Mouse (Mus musculus): ENCODE data around the gene Ash1l. TPM values are rescaled to one million over a fixed set of nuclear protein-coding genes. Genes with fewer than 3 reads are reported as not detected.

Ash1l gene
- polyA plus RNA-seq (2012; rRNA removed), result 32.6 and 32.8 TPM in 2 replicates

DNA sequence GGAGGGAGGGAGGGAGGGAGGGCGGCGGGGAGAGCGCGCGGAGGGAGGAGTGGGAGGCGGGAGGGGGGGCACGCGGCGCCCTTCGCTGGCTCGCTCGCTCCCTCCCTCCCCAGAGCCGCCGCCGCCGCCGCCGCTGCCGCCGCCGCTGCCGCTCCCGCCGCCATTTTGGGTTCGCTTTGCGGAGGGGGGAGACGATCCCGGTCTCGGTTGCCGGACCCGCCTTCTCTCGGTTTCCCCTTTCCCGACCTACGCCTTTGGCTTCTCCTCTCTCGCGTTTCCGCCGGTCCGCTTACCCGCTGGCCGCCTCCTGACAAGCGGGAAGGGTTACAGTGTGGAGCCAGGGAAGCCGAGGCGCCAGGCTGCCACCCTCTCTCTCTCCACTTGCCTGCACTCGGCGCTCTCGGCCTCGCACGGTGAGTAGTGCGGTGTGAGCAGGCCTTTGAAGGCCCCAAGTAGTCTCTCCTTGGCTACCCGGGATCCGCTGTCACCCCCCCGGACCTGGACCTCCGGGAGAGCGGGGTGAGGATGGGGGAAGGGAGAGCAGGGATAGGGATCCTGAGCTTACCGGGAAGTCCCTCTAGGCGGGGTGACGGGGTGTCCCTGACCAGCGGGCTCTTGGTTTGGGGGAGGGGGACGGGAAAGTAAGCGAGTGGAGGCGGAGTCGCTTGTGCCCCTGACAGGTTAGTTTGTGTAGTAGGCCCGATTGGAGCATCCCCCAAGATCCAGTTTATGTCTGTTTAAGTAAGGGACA, at the start of gene Ash1l, which contains the start of gene Dap3:
Gene Ash1l (plus strand): TSS at position 47 of the 751 bp plus-strand sequence.
Gene Dap3 (minus strand): TSS at position 606 of the 751 bp plus-strand sequence.
- Histone ChIP-seq H3K27ac (ENCODE audit: insufficient read depth, low read length) (peak within 1 kb of the TSS; percentile 100), H3K4me1 (ENCODE audit: control insufficient read depth, insufficient read depth, low read length) (no peaks in the 10 kb centered on the region), H3K4me3 (ENCODE audit: insufficient read depth, low read length) (peak within 1 kb of the TSS; percentile 97)
- TF ChIP-seq POLR2A (IDR thresholded peaks at IDR 0.05; ENCODE audit: extremely low read depth, insufficient read depth, low read length), result no peak
- 0 out of 2 replicates have a peak, but pooled peaks have one; percentile 8 for TF ChIP-seq CTCF (IDR thresholded peaks at IDR 0.05; ENCODE audit: extremely low read depth, insufficient read depth, low read length)

DNA sequence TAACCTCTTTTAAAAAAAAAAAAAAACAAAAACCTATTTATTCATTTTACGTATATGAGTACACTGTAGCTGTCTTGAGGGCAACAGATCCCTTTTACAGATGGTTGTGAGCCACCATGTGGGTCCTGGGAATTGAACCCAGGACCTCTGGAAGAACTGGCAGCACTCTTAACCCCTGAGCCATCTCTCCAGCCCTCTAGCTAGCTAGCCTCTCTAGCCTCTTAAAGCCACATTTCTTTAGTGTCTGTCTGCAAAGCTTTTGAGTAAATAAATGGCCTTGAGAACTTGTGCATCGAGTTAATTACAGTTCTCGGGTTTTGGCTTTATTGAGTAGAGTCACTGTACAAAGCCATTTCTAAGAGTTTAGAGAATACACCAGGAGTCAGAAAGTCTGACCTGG, 45.6 kb upstream of the Ash1l start:
- no peaks in the 10 kb centered on the region; the same call in none of the 2 replicates for H3K4me1 ChIP-seq (ENCODE audit: control insufficient read depth, insufficient read depth, low read length)
- H3K4me3 ChIP-seq (ENCODE audit: insufficient read depth, low read length), result no peak overlapping the region
- TF ChIP-seq CTCF (IDR thresholded peaks at IDR 0.05; ENCODE audit: extremely low read depth, insufficient read depth, low read length), result no peak
- no peak for TF ChIP-seq POLR2A (IDR thresholded peaks at IDR 0.05; ENCODE audit: extremely low read depth, insufficient read depth, low read length)
- no peak overlapping the region for H3K27ac ChIP-seq (ENCODE audit: insufficient read depth, low read length)

DNA sequence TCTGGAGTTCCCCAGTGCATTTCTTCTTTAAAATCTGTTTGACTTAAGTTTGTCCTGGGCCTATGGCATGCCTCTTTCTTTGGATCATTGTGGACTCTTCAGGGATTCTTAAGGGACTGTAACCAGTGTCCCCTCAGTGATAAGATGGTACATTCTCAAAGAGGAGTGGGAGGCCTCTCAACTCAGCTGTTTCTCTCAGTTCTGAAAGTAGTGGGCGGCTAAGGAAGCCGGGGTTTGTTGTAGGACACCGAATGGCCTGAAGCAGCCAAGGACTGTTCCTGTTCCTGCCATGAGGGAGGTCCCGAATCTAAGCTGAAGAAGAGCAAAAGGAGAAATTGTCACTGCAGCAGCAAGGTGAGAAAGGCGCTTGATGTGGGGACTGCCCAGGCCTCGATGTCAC, 45.2 kb upstream of the Ash1l start:
- Histone ChIP-seq H3K4me3 (ENCODE audit: insufficient read depth, low read length) (no peak overlapping the region), H3K27ac (ENCODE audit: insufficient read depth, low read length) (no peak overlapping the region), H3K4me1 (ENCODE audit: control insufficient read depth, insufficient read depth, low read length) (no peaks in the 10 kb centered on the region; the same call in none of the 2 replicates)
- TF ChIP-seq POLR2A (IDR thresholded peaks at IDR 0.05; ENCODE audit: extremely low read depth, insufficient read depth, low read length), result no peak
- TF ChIP-seq CTCF (IDR thresholded peaks at IDR 0.05; ENCODE audit: extremely low read depth, insufficient read depth, low read length), result no peak

DNA sequence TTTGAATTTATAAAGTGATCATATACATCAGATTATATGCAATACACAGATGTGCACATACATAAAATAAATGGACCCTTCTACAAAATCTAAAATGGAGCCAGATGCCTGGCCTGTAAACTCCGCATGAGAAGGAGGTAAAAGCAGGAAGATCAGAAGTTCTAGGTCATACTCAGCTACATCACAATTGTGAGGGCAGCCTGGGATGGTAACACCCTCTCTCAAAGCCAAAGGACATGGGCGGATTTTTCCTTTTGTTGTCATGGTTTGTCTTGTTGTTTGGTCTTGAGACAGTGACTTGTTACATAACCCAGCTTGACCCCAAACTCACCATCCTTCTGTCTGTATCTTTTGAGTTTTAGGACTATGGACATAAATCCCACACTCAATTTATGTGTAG, 44.7 kb upstream of the Ash1l start:
- H3K4me3 ChIP-seq (ENCODE audit: insufficient read depth, low read length), result no peak overlapping the region
- no peak for TF ChIP-seq POLR2A (IDR thresholded peaks at IDR 0.05; ENCODE audit: extremely low read depth, insufficient read depth, low read length)
- no peak for TF ChIP-seq CTCF (IDR thresholded peaks at IDR 0.05; ENCODE audit: extremely low read depth, insufficient read depth, low read length)
- no peaks in the 10 kb centered on the region; the same call in none of the 2 replicates for H3K4me1 ChIP-seq (ENCODE audit: control insufficient read depth, insufficient read depth, low read length)
- no peak overlapping the region for H3K27ac ChIP-seq (ENCODE audit: insufficient read depth, low read length)

DNA sequence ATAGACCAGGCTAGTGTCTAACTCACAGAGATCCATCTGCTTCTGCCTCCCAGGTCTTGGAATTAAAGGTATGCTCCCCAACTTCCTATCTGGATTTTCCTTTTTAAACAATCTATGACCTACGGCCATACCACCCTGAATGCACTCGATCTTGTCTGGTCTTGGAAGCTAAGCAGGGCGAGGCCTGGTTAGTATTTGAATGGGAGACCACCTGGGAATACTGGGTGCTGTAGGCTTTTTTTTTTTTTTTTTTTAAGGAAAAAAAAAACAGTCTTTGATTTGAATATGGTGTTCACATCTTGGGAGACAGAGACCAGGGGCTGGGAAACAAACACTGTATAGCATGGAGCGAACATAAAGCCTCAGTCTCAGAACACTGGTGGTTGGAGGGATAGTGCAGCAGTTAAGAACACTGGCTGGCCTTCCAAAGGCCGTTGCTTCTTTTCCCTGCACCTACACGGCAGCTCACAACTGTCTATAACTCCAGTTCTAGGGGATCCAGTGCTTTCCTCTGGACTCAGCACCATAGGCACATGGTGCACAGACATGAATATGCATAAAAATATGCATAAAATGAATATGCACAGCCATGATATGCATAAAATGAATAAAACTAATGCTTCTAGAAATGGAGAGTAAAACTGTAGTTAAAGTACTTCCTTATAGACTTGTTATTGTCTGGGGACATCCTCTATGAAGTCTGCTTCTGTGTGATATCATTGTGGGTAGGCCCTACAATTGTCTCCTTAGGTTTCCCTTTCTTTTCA, 43.8 kb upstream of the Ash1l start:
- Histone ChIP-seq H3K27ac (ENCODE audit: insufficient read depth, low read length) (no peak overlapping the region), H3K4me3 (ENCODE audit: insufficient read depth, low read length) (no peak overlapping the region), H3K4me1 (ENCODE audit: control insufficient read depth, insufficient read depth, low read length) (no peaks in the 10 kb centered on the region; the same call in 1 of the 2 replicates)
- TF ChIP-seq CTCF (IDR thresholded peaks at IDR 0.05; ENCODE audit: extremely low read depth, insufficient read depth, low read length), result no peak
- no peak for TF ChIP-seq POLR2A (IDR thresholded peaks at IDR 0.05; ENCODE audit: extremely low read depth, insufficient read depth, low read length)

DNA sequence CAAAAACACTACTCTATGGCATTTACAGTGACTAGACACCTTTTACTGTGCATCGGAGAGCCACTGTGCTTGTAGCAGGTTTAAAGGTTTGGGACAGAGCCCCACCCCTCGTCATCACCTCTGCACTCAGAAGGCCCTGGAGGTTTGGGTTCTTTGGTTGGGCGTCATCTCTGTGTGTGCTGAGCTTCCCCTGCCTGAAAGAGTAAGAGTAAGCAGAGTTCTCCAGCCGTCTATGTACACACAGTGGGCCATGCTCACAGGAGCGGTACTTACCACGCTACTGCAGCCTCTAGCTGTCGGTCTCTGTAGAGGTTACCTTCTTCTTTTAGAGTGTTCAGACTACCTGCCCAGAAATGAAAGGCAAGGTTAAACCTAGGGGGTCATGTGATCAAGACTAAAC, 37.8 kb upstream of the Ash1l start:
- Histone ChIP-seq H3K27ac (ENCODE audit: insufficient read depth, low read length) (no peak overlapping the region), H3K4me1 (ENCODE audit: control insufficient read depth, insufficient read depth, low read length) (no peaks in the 10 kb centered on the region; the same call in 1 of the 2 replicates), H3K4me3 (ENCODE audit: insufficient read depth, low read length) (no peak overlapping the region)
- TF ChIP-seq POLR2A (IDR thresholded peaks at IDR 0.05; ENCODE audit: extremely low read depth, insufficient read depth, low read length) (no peak), CTCF (IDR thresholded peaks at IDR 0.05; ENCODE audit: extremely low read depth, insufficient read depth, low read length) (no peak)

DNA sequence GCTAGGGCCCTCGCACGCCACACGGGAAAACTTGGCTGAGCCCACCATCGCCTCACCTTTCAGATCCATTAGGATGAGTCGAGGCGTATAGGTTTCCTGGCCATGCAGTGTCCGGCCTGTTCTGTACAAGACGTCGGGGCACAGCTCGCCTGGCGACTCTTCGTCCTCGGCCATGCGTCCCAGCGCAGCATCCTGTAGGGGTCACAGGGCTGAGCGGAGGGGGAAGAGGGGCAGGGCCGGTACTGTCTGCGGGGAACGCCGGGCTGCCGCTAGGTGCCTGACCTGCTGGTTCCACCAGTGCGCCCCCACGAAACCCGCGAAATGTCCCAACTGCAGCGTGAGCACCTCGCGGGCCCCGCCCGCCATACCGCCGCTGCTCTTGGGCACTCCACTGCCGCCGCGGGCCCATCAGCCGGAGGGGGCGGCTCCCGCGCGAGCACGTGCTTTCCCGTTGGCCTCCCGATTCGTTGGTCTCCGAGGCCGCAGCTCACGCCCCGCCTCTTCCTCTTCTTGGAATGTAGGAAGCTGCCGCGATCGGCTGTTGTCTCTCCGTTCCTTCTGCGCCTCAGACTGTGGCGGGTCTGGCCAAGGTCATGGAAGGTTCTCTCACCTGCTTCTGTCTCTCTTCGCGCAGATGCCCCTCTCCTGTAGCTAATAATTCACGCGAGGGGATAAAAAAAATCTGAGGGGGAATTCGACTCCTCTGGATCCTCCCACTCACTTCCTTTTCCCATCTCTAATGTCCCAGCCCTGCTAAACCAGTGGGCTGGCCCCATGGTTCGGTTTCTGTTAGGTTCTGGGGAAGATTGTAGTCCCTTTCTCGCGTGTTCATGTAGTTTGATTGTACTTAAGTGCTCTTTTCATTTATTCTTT, 36.7 kb upstream of the Ash1l start, which contains the start of gene Msto1:
Gene Msto1 (minus strand): TSS at position 489 of the 873 bp plus-strand sequence.
- TF ChIP-seq POLR2A (IDR thresholded peaks at IDR 0.05; ENCODE audit: extremely low read depth, insufficient read depth, low read length) (peak; percentile 98), CTCF (IDR thresholded peaks at IDR 0.05; ENCODE audit: extremely low read depth, insufficient read depth, low read length) (no peak)
- peak within 1 kb of the TSS; percentile 42 for H3K27ac ChIP-seq (ENCODE audit: insufficient read depth, low read length)
- H3K4me3 ChIP-seq (ENCODE audit: insufficient read depth, low read length), result peak within 1 kb of the TSS; percentile 96
- no peaks in the 10 kb centered on the region; the same call in 1 of the 2 replicates for H3K4me1 ChIP-seq (ENCODE audit: control insufficient read depth, insufficient read depth, low read length)

DNA sequence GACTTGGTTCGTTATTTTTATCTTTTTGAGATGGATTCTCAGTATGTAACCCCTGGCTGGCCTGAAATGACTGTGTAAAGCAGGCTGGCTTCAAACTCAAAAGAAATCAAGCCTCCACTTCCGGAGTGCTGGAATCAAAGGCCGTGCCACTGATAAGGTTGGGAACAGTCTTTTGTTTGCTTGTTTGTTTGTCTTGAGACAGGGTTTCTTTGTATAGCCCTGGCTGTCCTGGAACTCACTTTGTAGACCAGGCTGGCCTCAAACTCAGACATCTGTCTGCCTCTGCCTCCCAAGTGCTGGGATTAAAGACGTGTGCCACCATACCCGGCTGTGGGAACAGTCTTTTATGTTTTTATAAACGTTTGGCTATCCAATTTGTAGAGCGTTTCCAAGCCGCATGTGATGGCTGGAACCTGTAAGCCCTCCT, 36.0 kb upstream of the Ash1l start:
- peak overlapping the region; percentile 96 for H3K4me3 ChIP-seq (ENCODE audit: insufficient read depth, low read length)
- peak overlapping the region; percentile 42; the same call in 1 of the 2 replicates for H3K27ac ChIP-seq (ENCODE audit: insufficient read depth, low read length)
- TF ChIP-seq CTCF (IDR thresholded peaks at IDR 0.05; ENCODE audit: extremely low read depth, insufficient read depth, low read length) (no peak), POLR2A (IDR thresholded peaks at IDR 0.05; ENCODE audit: extremely low read depth, insufficient read depth, low read length) (no peak)
- H3K4me1 ChIP-seq (ENCODE audit: control insufficient read depth, insufficient read depth, low read length), result no peaks in the 10 kb centered on the region; the same call in 1 of the 2 replicates

Measured in cortical plate, adult 2 months (tissue).